Mouse (Mus musculus): ENCODE results near the gene Dicer1.

DNA sequence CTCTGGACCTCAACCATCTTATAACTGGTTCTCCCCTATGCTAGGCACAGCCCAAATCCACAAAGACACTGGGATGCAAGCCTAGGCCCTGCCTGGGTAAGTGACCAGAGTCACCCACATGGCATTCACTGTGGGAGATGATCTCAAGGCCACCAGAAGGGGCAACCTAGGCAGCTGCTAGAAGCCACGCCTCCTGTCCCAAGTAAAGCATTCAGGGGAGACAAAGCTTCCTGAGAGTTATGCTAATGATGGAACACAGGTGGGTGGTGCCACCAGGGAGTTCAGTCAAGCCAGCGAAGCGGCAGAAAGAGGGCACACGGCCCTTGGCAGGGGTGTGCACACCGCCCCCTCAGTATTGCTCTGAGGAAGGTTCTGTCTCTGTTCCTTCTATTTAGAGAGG is 43.2 kb upstream of the Dicer1 start:
- no peak for TF ChIP-seq TCF12 (IDR thresholded peaks at IDR 0.05; ENCODE audit: insufficient read depth, poor library complexity, severe bottlenecking)
- no peak for TF ChIP-seq USF1 (IDR thresholded peaks at IDR 0.05; ENCODE audit: low read depth)
- TF ChIP-seq MYOD1 (IDR thresholded peaks at IDR 0.05; ENCODE audit: control insufficient read depth in 1 of 3, insufficient read length in 2 of 3, low read depth in 2 of 3), result no peak
- no peak for TF ChIP-seq E2F4 (IDR thresholded peaks at IDR 0.05; ENCODE audit: insufficient read depth)
- no peak for TF ChIP-seq POLR2A (IDR thresholded peaks at IDR 0.05; ENCODE audit: insufficient read length, low read depth)
- TF ChIP-seq MAX (IDR thresholded peaks at IDR 0.05; ENCODE audit: low read depth), result no peak
- TF ChIP-seq MYOG (IDR thresholded peaks at IDR 0.05; ENCODE audit: control insufficient read depth in 1 of 3, insufficient read depth in 1 of 3, insufficient read length in 2 of 3, low read depth in 2 of 3), result no peak
- no peak for TF ChIP-seq POLR2AphosphoS2 (IDR thresholded peaks at IDR 0.05; ENCODE audit: insufficient read length, low read depth)
- TF ChIP-seq SRF (IDR thresholded peaks at IDR 0.05; ENCODE audit: control insufficient read depth, insufficient read length, low read depth), result no peak
- TF ChIP-seq CEBPB (IDR thresholded peaks at IDR 0.05; ENCODE audit: insufficient read depth, poor library complexity, severe bottlenecking), result no peak
- no peak for TF ChIP-seq REST (IDR thresholded peaks at IDR 0.05; ENCODE audit: insufficient read depth, insufficient read length)
